Mouse (Mus musculus): ENCODE results near the gene Ofcc1.

Ofcc1 gene

DNA sequence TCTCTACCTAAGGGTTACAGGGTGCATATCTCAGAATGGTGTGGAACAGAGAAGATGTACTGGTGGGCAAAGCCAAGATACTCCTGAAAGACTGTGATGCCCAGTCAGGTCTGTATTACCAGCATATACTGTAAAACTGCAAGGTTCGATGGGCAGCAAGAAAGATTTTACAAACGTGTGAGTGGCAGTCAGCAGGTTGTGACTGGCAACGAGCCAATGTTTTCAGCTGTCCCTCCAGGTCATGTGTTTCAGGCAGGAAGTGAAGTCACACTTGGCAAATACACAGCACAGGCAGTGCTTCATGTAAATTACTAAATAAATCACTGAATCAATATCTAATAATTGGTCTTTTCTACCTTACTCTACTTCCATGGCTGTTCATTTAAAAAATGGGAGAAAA, at the start of gene Ofcc1:
TSS of gene Ofcc1 (minus strand) at position 163 of the 400 bp plus-strand sequence.
- DNase-seq, result peak; percentile 31 to 51

DNA sequence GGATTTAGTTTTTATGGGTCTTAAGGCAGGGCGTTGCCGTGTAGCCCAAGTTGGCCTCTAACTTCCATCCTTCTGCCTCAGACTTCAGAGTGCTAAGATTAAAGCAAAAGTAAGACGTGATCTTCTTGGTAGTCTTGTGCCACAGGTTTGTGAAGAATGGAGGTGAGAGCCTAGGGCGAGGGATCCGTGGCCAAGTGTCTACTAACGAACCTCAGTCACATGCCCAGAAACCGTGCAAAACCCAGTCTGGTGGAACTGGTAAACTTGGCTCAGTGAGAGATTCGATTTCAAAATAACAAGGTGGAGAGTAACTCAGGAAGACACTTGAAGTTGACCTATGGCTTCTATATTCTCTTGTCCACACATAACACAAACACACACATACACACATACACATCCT, 28.9 kb upstream of the Ofcc1 start:
- no peak for DNase-seq

GRCm38 (mm10) chr13:40387446-40387845, 26.2 kb upstream of the Ofcc1 start:
- no peak for DNase-seq

DNA sequence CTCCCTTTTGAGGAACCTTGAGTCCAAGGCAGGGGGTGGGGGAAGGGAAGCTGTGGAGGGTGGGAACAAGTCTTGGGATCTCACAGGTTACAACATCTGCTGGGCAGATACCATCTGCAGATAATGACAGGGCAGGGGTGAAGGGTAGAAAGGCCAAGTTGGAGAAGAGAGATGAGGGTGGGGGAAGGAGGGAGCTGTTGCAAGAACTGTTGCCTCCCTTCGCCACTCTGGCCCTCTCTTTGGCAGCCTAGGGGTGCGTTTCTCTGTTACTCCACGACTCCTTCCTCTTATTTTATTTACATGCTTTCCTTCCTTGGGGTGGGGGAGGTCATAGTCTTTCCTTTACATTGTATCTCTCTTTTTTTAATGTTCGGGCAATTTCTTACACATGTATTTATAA, 23.7 kb upstream of the Ofcc1 start:
- no peak for DNase-seq

DNA sequence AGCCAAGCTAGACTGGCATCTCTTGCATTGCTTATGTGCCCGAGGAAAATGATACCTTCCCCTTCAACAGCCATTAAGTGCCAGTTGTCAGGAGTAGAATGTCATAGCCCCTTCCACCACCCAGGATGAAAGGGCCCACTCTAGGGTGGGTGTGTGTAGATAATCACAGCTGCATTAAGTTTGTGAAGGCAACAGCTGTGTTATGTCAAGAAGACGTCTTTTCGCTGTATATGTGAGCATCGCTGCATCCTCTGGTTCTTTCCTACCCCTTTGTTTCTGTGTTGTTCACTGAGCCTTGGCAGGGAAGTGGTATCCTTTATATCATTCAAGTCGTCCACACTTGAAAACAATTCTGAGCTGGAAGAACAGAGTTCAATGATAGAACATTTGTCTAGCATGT, 15.5 kb upstream of the Ofcc1 start:
- DNase-seq, result no peak

- DNase-seq, result no peak
These were observed 5.5 kb upstream of the Ofcc1 start for GRCm38 (mm10) chr13:40366762-40367161.

DNA sequence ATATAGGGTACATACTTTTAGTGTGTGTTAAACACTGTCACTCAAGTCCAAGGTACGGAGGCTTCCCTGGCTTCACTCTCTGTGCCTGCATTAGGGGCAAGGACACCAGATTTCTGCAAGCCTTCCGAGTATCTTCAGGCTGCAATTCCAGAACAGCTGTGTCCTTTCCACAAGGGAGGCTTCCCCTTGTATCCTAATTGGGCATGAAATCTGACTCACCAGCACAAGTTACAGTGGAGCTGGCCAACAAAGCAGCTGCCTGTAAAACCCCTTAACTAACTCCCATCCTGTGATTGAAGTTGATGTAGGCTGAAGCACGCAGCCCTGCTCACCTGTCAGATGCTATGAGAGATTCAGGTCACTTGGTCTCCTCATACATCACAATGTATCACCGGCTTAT, 3.6 kb upstream of the Ofcc1 start:
- no peak for DNase-seq

GRCm38 (mm10) chr13:40360692-40361091, 558 bp downstream of the Ofcc1 start:
- no peak for DNase-seq

GRCm38 (mm10) chr13:40347045-40347444, 14.2 kb downstream of the Ofcc1 start:
- DNase-seq, result no peak

GRCm38 (mm10) chr13:40323301-40323700, 37.9 kb downstream of the Ofcc1 start:
- DNase-seq, result no peak

- DNase-seq, result no peak
These were observed 40.3 kb downstream of the Ofcc1 start for GRCm38 (mm10) chr13:40320814-40321525.

GRCm38 (mm10) chr13:40317731-40318130, 43.5 kb downstream of the Ofcc1 start:
- no peak for DNase-seq

- DNase-seq, result peak in 1 of 2 experiments; percentile 9
These were observed 46.0 kb downstream of the Ofcc1 start for GRCm38 (mm10) chr13:40315158-40315792.

DNA sequence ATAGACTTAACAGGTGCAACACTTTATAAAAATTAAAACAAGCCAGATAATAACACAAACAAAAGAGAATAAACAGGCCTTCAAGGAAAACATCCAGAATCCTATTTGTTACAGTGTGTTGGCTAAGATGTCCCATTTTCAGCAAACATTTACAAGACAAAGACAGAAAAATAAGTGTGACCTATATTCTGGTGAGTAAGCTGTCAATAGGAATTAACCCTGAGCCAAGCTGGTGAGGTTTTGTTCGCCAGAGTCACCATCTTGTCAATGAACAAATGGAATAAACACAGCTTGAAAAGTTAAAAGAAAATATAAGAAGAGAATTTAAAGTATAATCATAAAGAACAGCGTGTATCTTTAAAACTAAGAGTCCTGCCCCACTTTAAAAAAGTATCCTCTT, 68.4 kb downstream of the Ofcc1 start:
- no peak for DNase-seq

DNA sequence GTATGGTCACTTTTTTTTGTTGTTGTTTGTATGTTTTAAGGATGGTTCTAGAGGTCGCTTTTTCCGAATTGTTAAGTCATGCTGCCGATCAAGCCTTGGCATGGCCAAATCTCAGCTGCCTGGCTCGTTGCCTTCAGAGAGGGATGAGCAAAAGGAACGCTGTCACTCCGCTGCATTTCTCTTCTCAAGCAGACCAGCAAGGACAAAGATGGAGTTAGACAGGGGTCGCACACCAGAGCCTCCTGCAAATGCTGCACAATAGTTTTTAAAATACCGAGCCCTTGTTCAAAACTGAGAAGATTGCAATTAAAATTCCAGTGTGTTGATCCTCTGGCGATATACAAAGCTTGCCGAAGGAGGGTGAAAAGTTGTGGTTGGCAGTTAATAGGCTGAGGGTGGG, 70.4 kb downstream of the Ofcc1 start:
- peak; percentile 26 to 42 for DNase-seq

DNA sequence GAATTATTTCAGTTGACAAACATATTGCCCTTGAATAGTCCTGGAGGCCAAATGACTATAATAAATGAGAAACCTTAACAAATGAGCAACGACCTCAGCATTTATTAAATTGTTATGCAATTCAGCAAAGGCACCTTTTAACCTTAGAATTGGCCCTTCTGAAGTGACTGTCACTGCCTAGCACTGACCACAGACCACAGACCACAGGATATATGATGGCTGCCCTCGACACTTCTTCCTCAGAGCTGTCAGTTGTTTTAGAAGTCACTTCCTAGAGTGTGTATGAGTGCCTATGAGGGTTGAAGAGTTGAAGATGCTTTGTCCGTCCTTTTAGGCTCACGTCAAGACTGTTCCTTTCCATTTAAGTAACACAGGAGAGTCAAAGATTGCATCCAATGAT, 72.6 kb downstream of the Ofcc1 start:
- no peak for DNase-seq

GRCm38 (mm10) chr13:40287266-40288002, 73.8 kb downstream of the Ofcc1 start:
- DNase-seq, result no peak

GRCm38 (mm10) chr13:40285234-40285791, 75.9 kb downstream of the Ofcc1 start:
- no peak for DNase-seq

- DNase-seq, result no peak
These were observed 80.6 kb downstream of the Ofcc1 start for GRCm38 (mm10) chr13:40280616-40281015.

DNA sequence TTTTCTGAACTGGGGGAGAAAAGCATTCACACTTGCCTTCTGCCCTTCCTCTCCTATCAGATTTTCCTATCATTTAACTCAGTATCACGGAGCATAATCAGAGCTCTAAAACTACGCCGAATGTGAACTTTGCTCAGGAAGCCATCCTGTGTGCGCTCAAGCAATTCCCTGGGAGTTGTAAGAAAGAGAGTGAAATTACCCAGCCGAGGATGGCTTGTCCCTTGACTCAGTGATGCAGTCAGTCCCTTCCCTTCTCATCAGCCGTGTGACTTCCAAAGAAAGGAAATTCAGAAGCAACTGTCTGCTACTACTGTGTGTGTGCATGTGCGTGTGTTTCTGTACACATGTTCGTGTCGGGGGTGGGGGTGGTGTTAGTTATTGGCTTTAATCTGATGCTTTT, 93.7 kb downstream of the Ofcc1 start:
- no peak for DNase-seq

DNA sequence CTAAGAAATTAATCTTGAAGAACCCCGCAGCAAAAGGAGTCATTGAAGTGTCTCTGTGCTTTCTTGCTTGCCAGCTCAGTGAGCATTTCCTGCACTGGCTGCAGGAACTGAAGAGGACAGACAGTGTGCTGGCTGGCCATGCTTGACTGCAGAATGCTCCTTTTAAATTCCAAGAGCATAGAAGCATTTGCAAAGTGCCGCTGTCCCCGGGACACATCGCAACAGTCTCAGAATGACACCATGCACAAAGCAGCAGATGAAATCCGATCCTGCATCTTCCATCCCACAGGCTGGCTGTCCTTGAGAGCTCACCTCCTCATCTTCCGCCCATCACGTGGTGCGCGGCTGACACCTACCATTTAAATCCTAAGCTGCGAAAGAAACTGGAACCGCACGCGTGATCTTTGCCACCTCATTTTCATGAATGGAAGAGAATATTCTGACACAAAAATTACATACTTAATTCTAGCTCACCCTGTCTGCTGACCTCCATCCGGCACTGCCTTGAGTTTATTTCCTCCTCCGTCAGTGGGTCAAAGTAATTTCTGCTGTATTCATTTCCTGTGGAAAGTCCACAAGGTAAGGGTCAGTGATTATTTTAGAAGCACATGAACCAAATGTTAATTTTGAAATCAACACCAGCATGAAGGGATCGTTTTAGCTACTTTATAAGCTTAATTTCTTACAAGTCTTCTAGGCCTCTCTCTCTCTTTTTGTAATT, 98.0 kb downstream of the Ofcc1 start:
- DNase-seq, result peak; percentile 22 to 27

- no peak for DNase-seq
These were observed 102.5 kb downstream of the Ofcc1 start for GRCm38 (mm10) chr13:40258757-40259156.

DNA sequence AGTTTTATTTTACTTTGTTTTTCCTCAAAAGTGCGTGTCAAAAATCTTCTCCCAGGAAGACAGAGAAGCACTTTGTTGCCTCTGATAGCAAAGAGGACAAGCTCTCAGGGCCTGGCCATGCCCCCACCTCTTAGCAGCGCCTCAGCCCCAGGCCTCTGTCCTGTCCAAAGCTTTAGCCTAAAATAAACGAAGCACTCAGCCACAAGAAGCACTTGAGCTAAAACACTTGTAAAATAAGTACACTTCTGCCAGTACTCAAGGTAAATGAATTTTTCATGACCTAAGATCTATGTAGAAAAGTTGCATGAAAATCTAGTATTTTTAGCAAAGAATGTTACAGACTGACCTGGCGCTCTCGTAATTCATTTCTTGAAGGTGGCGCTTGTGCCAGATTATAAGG, 117.4 kb downstream of the Ofcc1 start:
- no peak for DNase-seq

Data from cerebellum, postnatal 14 days (tissue).